Mouse (Mus musculus) lung, adult 10 weeks (tissue): ENCODE measurements around the gene Gm5475. TPM values are rescaled to one million over a fixed set of nuclear protein-coding genes. Genes with fewer than 3 reads are reported as not detected.

Experiments used
- polyA plus RNA-seq: library from polyadenylated mRNA; stranded (reverse); fragments of 350-450 nt; fragmentation: Illumina TruSeq; extraction: RNeasy Lipid Tissue Mini Kit (QIAGEN cat#74804); gene quantifications from one replicate; pipeline ENCODE4 v1.2.3, GENCODE M21; 2014; ENCODE audit warnings: low read depth, low replicate concordance; ENCODE audit not compliant: insufficient read depth

Gene Gm5475
- not detected for polyA plus RNA-seq

GRCm38 (mm10) chr15:100421758-100422197 lies at the start of gene Gm5475:
Gene Gm5475, plus strand, starts transcription at chr15:100422147.

DNA sequence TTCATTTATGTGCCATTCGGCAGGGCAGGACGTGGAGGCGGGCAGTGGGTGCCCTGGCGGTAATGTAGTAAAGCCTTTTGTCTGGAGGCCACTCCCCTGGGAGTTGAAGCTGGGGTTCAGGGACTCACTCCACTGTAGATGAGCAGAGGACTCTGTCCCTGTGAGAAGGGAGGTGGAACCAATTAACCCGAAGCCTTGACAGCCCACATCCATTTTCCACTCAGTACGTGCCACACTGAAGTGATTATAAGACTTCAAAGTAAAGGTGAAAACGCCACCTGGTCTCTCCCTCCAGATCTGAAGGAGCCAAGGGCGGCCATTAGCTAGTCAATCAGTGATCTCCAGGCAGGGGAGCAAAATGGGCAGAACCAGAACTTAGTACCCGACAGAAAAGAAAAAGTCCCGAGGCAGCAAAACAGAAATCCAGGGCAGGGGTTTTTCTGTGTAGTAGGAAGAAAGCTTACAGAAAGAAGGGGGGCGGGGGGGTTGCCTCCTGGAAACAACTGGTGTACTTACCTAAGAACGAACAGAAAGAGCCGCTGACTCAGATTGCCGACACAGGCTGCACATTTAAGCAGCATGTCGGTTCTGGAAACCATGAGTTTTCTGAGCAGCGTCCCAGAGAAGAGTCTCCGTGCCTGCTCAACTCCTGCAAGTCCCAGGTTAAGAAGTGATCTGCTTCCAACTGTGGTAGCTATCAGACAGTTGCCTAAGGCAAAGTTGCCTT lies 2.6 kb downstream of the Gm5475 start, which contains the start of gene Slc11a2:
TSS of gene Slc11a2 (minus strand) at position 677 of the 727 bp plus-strand sequence.

DNA sequence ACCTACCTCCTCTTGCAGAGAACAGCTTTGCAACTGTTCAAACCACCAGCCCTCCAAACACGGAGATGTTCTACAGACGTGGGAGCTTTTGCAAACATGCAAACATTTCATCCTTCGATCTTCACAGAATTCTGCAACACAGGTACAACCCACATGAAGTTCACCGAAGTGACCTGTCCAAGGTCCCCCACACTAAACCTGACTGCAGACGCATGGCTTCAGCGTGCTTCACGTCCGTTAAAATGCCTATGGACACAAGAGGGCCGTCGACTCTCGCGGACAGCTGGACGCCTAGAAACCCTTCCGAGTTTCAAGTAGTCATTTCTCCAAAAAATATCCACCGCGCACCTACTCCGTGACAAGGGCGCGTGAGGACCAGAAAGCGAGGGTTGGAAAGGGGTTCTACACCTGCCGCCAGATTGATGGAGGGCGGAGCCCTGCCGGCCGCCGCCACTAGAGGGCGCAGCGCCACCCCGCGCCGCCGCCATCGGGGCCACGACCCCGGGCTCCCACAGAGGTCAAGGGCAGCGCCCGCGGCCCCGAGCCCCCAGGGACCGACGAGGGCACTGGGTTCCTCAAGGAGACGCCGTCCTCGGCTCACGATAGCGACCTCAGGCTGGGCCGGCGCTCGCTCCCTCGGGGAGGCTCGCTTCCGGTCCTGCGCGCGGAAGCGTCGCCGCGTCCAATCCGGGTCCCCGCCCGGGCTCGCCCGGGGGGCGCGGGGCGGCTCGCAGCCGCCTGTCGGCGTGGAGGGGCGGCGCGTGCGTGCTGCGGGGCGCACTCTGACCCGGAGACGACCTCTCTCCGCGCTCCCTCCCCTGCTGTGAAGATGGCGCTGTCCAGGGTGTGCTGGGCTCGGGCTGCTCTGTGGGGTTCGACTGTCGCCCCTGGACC lies 46.6 kb downstream of the Gm5475 start, which contains the start of gene Letmd1:
TSS of gene Letmd1 (plus strand) at position 729 of the 894 bp plus-strand sequence.

Other genes starting within 250 kb of the Gm5475 start
- 21.8 TPM for gene Atf1, start 194.3 kb upstream of the Gm5475 start, polyA plus RNA-seq
- not detected for gene Tmprss12, start 141.3 kb upstream of the Gm5475 start, polyA plus RNA-seq
- 538 TPM for gene Mettl7a1, start 118.0 kb upstream of the Gm5475 start, polyA plus RNA-seq
- gene Mettl7a3, start 87.2 kb upstream of the Gm5475 start, polyA plus RNA-seq = 0.63 TPM
- not detected for gene Methig1, start 69.0 kb upstream of the Gm5475 start, polyA plus RNA-seq
- gene Mettl7a2, start 68.9 kb upstream of the Gm5475 start, polyA plus RNA-seq = 0.19 TPM
- not detected for gene Higd1c, start 57.6 kb upstream of the Gm5475 start, polyA plus RNA-seq
- gene Slc11a2, start 2.9 kb downstream of the Gm5475 start, polyA plus RNA-seq = 18.1 TPM
- gene Letmd1, start 46.9 kb downstream of the Gm5475 start, polyA plus RNA-seq = 14.9 TPM
- gene Csrnp2, start 73.3 kb downstream of the Gm5475 start, polyA plus RNA-seq = 1.3 TPM
- 5.3 TPM for gene Tfcp2, start 129.9 kb downstream of the Gm5475 start, polyA plus RNA-seq
- gene Pou6f1, start 177.8 kb downstream of the Gm5475 start, polyA plus RNA-seq = 9.9 TPM
- gene Dazap2, start 193.2 kb downstream of the Gm5475 start, polyA plus RNA-seq = 204 TPM
- gene Smagp, start 214.8 kb downstream of the Gm5475 start, polyA plus RNA-seq = 78.5 TPM
- gene Bin2, start 247.4 kb downstream of the Gm5475 start, polyA plus RNA-seq = 13.1 TPM